Mouse (Mus musculus): ENCODE data around the gene Dbh.

Gene Dbh

DNA sequence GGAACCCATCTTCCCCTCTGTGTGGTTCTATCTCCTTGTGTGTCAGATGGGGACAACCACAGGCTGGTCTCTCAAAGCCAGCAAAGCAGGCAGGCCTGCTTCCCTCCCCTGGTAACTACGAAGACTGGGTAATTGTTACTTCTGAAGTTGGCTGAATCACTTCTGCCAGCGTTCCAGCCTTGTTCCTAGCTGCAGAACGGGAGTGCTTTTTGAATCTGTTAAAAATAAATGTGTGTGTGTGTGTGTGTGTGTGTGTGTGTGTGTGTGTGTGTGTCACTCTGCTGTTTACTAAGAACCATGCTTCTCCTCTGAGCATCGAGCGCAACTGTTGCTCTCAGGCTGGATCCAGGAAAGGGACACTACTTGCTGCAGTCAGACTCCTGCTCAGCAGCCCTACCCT, 1.2 kb upstream of the Dbh start:
- DNase-seq (ENCODE audit: low read depth, low spot score) = no peak

DNA sequence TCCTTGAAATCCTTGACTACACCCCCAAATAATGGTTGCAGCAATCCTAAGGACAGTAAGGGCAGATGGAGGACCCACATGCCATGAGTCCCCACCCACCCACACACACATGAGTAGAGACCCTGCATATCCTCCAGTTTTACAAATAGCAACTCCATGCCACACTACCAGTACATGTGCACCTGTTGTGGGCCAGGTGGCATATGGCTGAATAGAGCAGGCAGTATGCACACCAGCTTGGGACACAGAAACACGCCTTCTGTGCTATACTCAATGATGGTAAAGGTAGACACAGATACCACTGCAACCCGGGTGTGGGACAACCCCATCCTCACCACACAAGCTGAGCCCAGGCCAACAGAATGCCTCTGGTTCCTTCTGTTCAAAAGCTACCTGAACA, 1.0 kb downstream of the Dbh start:
- no peak for DNase-seq (ENCODE audit: low read depth, low spot score)

DNA sequence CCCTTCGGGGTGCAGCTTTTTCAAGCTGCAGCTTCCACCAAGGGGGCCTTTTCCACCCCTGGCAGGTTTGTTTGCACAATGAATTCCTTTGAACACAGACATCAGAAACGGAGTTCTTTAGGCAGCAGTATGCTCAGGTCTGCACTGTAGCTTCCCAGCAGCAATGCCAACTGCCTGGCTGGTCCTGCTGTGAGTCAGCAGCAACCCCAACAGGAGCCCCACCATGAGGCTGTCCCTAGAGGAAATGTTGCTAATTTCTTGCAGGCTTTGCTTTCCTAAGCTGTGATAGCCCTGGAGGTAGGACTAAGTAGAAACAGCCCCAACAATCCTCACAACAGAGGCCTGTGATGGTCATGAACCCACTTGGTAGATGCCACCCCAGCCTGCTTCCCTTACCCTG, 2.0 kb downstream of the Dbh start:
- DNase-seq (ENCODE audit: low read depth, low spot score) = peak; percentile 86

- DNase-seq (ENCODE audit: low read depth, low spot score) = no peak
Measured at GRCm38 (mm10) chr2:27174242-27174641, 9.2 kb downstream of the Dbh start.

DNA sequence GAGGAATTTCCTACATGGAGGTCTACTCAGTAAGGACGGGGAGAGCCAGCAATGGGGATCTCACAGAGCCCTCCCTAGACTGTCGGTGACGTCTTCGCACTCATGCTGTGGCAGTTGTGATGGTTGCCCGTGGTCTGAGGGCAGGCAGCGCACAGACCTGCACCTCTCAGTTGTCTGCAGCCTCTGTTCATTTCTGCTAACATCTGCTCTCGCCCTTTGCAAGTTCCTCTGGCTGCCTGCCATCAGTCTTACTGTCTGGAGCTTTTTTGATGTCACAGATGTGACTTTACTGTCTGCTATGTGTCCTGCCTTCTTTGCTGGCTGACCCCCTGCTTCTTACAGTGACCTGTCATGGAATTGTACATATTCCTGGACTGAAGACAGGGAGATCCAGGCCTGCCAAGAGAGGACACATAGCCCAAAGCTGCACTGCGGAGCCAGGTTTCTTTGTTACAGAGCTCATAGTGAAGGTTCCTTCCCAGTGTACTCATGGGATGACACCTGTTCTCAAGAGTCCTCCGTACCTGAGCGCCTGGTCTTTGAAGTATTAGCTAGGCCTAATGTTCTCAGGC, 10.7 kb downstream of the Dbh start:
- peak; percentile 63 for DNase-seq (ENCODE audit: low read depth, low spot score)

- peak; percentile 44 for DNase-seq (ENCODE audit: low read depth, low spot score)
Measured at GRCm38 (mm10) chr2:27179101-27179500, 14.1 kb downstream of the Dbh start.

GRCm38 (mm10) chr2:27181907-27182306, 16.9 kb downstream of the Dbh start:
- no peak for DNase-seq (ENCODE audit: low read depth, low spot score)

DNA sequence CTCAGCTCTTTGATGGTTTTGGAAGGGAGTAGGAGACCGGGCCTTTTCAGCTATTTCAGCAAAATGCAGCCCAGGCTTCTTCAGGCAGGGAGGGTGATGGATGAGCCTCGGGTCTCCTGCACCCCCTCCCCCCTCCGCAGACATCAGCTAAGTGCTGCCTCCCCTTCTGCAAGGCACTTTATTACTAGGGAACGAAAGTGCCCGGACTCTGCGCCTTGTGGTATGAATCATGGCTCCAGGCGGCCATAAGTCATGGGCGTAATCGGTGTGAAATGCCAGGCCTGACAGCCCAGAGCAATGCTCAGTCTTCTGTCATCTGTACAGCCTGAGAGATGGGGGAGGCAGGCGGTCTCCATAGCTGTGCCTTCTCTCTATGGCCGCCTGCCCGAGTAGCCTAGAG, 18.7 kb downstream of the Dbh start:
- DNase-seq (ENCODE audit: low read depth, low spot score) = peak; percentile 80

- no peak for DNase-seq (ENCODE audit: low read depth, low spot score)
Measured at GRCm38 (mm10) chr2:27187531-27187930, 22.5 kb downstream of the Dbh start.

- no peak for DNase-seq (ENCODE audit: low read depth, low spot score)
Measured at GRCm38 (mm10) chr2:27189994-27190393, 25.0 kb downstream of the Dbh start.

- no peak for DNase-seq (ENCODE audit: low read depth, low spot score)
Measured at GRCm38 (mm10) chr2:27198551-27199246, 33.7 kb downstream of the Dbh start.

GRCm38 (mm10) chr2:27200586-27200985, 35.6 kb downstream of the Dbh start:
- DNase-seq (ENCODE audit: low read depth, low spot score) = no peak

GRCm38 (mm10) chr2:27205666-27206065, 40.6 kb downstream of the Dbh start:
- no peak for DNase-seq (ENCODE audit: low read depth, low spot score)

GRCm38 (mm10) chr2:27206128-27206797, 41.2 kb downstream of the Dbh start:
- DNase-seq (ENCODE audit: low read depth, low spot score) = peak; percentile 16

GRCm38 (mm10) chr2:27207126-27207525, 42.1 kb downstream of the Dbh start:
- no peak for DNase-seq (ENCODE audit: low read depth, low spot score)

- no peak for DNase-seq (ENCODE audit: low read depth, low spot score)
Measured at GRCm38 (mm10) chr2:27209370-27209769, 44.3 kb downstream of the Dbh start.

- DNase-seq (ENCODE audit: low read depth, low spot score) = no peak
Measured at GRCm38 (mm10) chr2:27209816-27210215, 44.8 kb downstream of the Dbh start.

DNA sequence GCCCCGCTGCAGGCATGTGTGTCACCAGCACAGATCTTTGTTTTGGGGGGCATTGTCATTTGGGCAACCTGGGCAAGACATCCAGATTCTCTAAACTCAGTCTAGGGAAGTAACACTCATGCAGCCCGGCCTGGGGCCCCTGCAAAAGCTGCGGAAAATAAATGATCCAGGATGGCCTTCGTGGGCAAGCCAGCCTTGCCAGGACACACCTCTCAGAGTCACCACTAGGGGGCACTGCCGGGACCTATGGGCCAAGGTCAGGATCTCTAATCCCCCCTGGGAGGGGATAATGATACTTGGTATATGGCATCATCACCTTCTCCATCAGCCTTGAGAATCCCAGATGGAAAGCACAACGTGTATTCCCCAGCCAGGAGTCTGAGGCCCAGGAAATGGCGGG, 45.2 kb downstream of the Dbh start:
- peak; percentile 27 for DNase-seq (ENCODE audit: low read depth, low spot score)

GRCm38 (mm10) chr2:27210676-27211210, 45.7 kb downstream of the Dbh start:
- DNase-seq (ENCODE audit: low read depth, low spot score) = no peak

GRCm38 (mm10) chr2:27211966-27212893, 47.2 kb downstream of the Dbh start:
- DNase-seq (ENCODE audit: low read depth, low spot score) = no peak

- DNase-seq (ENCODE audit: low read depth, low spot score) = no peak
Measured at GRCm38 (mm10) chr2:27215537-27215936, 50.5 kb downstream of the Dbh start.

- no peak for DNase-seq (ENCODE audit: low read depth, low spot score)
Measured at GRCm38 (mm10) chr2:27218121-27218544, 53.1 kb downstream of the Dbh start.

All from 3T3-L1 (cell line).